Mouse (Mus musculus): ENCODE data around the gene Kcnt2.

Gene Kcnt2

GRCm38 (mm10) chr1:140492237-140492636 is 246.3 kb downstream of the Kcnt2 start:
- no peak for DNase-seq (ENCODE audit: low spot score in 2 of 2)

GRCm38 (mm10) chr1:140513451-140513850 is 267.5 kb downstream of the Kcnt2 start:
- DNase-seq (ENCODE audit: low spot score in 2 of 2) = no peak

GRCm38 (mm10) chr1:140531285-140531908 is 285.4 kb downstream of the Kcnt2 start:
- DNase-seq (ENCODE audit: low spot score in 2 of 2) = no peak

- no peak for DNase-seq (ENCODE audit: low spot score in 2 of 2)
Observed at GRCm38 (mm10) chr1:140534849-140535248, 288.9 kb downstream of the Kcnt2 start.

GRCm38 (mm10) chr1:140542066-140542465 is 296.1 kb downstream of the Kcnt2 start:
- no peak for DNase-seq (ENCODE audit: low spot score in 2 of 2)

- DNase-seq (ENCODE audit: low spot score in 2 of 2) = no peak
Observed at GRCm38 (mm10) chr1:140548711-140549110, 302.8 kb downstream of the Kcnt2 start.

- no peak for DNase-seq (ENCODE audit: low spot score in 2 of 2)
Observed at GRCm38 (mm10) chr1:140560801-140561200, 314.8 kb downstream of the Kcnt2 start.

GRCm38 (mm10) chr1:140572141-140572540 is 326.2 kb downstream of the Kcnt2 start:
- no peak for DNase-seq (ENCODE audit: low spot score in 2 of 2)

- DNase-seq (ENCODE audit: low spot score in 2 of 2) = no peak
Observed at GRCm38 (mm10) chr1:140578607-140579006, 332.6 kb downstream of the Kcnt2 start.

GRCm38 (mm10) chr1:140588302-140588701 is 342.3 kb downstream of the Kcnt2 start:
- no peak for DNase-seq (ENCODE audit: low spot score in 2 of 2)

GRCm38 (mm10) chr1:140608765-140609297 is 362.9 kb downstream of the Kcnt2 start:
- no peak for DNase-seq (ENCODE audit: low spot score in 2 of 2)

- no peak for DNase-seq (ENCODE audit: low spot score in 2 of 2)
Observed at GRCm38 (mm10) chr1:140613101-140613500, 367.1 kb downstream of the Kcnt2 start.

GRCm38 (mm10) chr1:140614840-140615239 is 368.9 kb downstream of the Kcnt2 start:
- DNase-seq (ENCODE audit: low spot score in 2 of 2) = no peak

- no peak for DNase-seq (ENCODE audit: low spot score in 2 of 2)
Observed at GRCm38 (mm10) chr1:140618164-140618563, 372.2 kb downstream of the Kcnt2 start.

- DNase-seq (ENCODE audit: low spot score in 2 of 2) = no peak
Observed at GRCm38 (mm10) chr1:140624918-140625317, 379.0 kb downstream of the Kcnt2 start.

GRCm38 (mm10) chr1:140659607-140660340 is 413.8 kb downstream of the Kcnt2 start:
- DNase-seq (ENCODE audit: low spot score in 2 of 2) = no peak

GRCm38 (mm10) chr1:140660751-140661403 is 414.9 kb downstream of the Kcnt2 start:
- no peak for DNase-seq (ENCODE audit: low spot score in 2 of 2)

GRCm38 (mm10) chr1:140661404-140661787 is 415.4 kb downstream of the Kcnt2 start:
- DNase-seq (ENCODE audit: low spot score in 2 of 2) = no peak
